Mouse (Mus musculus) left cerebral cortex, adult 8-10 months (tissue): Measurements from ENCODE around the gene Ptger3. TPM values are rescaled to one million over a fixed set of nuclear protein-coding genes. Genes with fewer than 3 reads are reported as not detected.

Experiments used
- microRNA-seq, 2 experiments: library from miRNA; unstranded; fragments of <30 nt; microRNA quantifications; one replicate each; pipeline ENCODE4 v1.2.0; 2022
- total RNA-seq, 4 experiments: library from RNA; stranded (reverse); gene quantifications; 2 replicates each; pipeline ENCODE4 v1.2.4; 2022

Ptger3 gene
- total RNA-seq, 4 experiments from 2014 or later, result 4.3 to 5.2 (median 4.8) TPM

Small RNA genes lying within 50 kb of the gene (microRNA-seq; reads per million reads assigned to microRNA genes)
- 128 to 219 reads per million in 2 experiments for gene Mir186

Other genes with a start within 250 kb of the Ptger3 start
- 100 to 1,000 TPM; 130 to 155 (median 135) TPM for gene Zranb2, start 32.7 kb upstream of the Ptger3 start, total RNA-seq